Mouse (Mus musculus) kidney, adult 2 months (tissue): ENCODE measurements around the gene Timm8a1.

ENCODE experiments used
- CTCF ChIP-seq: fragments of 200-500 bp; conservative IDR thresholded peaks from 2 replicates; pipeline ENCODE4 v1.5.1; 2011; ENCODE audit warnings: low read depth, mild to moderate bottlenecking, control low read depth, low read length, moderate library complexity, mixed read lengths; ENCODE audit not compliant: insufficient read depth, insufficient read length
- POLR2A ChIP-seq: fragments of 200-500 bp; IDR thresholded peaks from one replicate; pipeline ENCODE4 v1.6.1; 2011; ENCODE audit warnings: low read depth, low read length, control low read depth

DNA sequence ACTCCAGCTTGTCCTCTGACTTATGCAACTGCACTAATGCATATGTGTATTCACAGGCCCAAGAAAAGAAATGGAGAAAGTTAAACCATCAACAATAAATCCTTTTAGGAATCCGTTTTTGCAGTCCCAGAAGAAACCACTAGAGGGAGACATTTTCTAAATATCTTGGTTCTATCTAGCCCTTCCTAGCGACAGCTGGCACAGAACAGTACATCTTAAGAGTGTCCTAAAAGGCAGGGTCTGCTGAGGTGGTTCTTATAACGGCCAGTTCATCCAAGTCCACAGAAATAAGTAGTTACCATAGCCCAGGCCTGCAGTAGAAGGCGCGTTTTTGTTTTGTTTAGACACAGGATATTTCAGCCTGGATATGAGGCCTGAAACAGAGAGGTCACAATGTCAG is 9.2 kb upstream of the Timm8a1 start:
- TF ChIP-seq POLR2A (no peak), CTCF (no peak)
